Mouse (Mus musculus): ENCODE results near the gene A230050P20Rik. TPM values are rescaled to one million over a fixed set of nuclear protein-coding genes. Genes with fewer than 3 reads are reported as not detected.

A230050P20Rik gene
- total and polyA plus RNA-seq, 3 experiments = 63.7 to 199 (median 190) TPM

DNA sequence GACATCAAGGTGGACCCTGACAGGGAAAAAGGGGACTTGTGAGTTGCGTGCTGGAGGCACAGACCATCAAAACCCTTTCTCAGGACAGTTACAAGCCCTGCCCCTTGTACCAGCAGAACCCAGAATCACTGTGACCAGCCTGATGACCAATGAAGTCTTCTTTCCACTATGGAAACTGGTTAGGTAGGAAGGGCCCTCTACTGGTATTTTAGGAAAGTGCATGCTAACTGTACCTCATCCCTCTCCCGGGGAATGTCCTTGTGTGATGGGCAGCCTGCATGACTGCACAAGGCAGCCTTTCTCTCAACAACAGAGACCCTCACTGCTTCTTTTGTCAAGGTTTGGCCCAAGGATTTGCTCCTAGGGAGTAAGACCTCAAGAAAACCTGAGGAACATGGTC lies 25.8 kb upstream of the A230050P20Rik start:
- no peak for TF ChIP-seq ELF1 (IDR thresholded peaks at IDR 0.05; ENCODE audit: low read depth, low read length)
- no peak for TF ChIP-seq RCOR1 (IDR thresholded peaks at IDR 0.05; ENCODE audit: low read depth, low read length)
- TF ChIP-seq TBP (IDR thresholded peaks at IDR 0.05; ENCODE audit: low read depth, low read length) = no peak
- TF ChIP-seq MXI1 (IDR thresholded peaks at IDR 0.05; ENCODE audit: low read depth, low read length) = no peak
- TF ChIP-seq RAD21 (IDR thresholded peaks at IDR 0.05; ENCODE audit: low read depth, low read length) = peak; percentile 48
- no peak for TF ChIP-seq ZNF384 (IDR thresholded peaks at IDR 0.05; ENCODE audit: low read depth, low read length)
- no peak for TF ChIP-seq GATA1 (IDR thresholded peaks at IDR 0.05; ENCODE audit: low read depth, low read length)
- peak; percentile 22 to 96 (median 69) for TF ChIP-seq CTCF (IDR thresholded peaks at IDR 0.05 in 2 of 3, conservative IDR thresholded peaks at IDR 0.05 in 1 of 3; ENCODE audit: control insufficient read depth in 1 of 3, insufficient read depth in 1 of 3, low read depth in 2 of 3, low read length in 3 of 3, poor library complexity in 1 of 3, severe bottlenecking in 1 of 3)
- peak; percentile 63 for TF ChIP-seq SMC3 (IDR thresholded peaks at IDR 0.05; ENCODE audit: low read depth, low read length)
- H3K9me3 ChIP-seq (replicated peaks; ENCODE audit: insufficient read depth, low read length) = no peaks in the 10 kb centered on the region
- H3K9ac ChIP-seq (ENCODE audit: control insufficient read depth, low read depth, low read length, poor library complexity, severe bottlenecking) = no peak overlapping the region
- peaks cover 7 to 12% of the 10 kb centered on the region in 2 experiments for H3K27me3 ChIP-seq (ENCODE audit: control insufficient read depth in 1 of 2, insufficient read depth in 2 of 2, low read length in 2 of 2)
- peaks cover 0 to 9% of the 10 kb centered on the region in 2 experiments; a peak in 2 of 4 replicates for H3K4me1 ChIP-seq (ENCODE audit: control insufficient read depth in 1 of 2, insufficient read depth in 2 of 2, low read length in 2 of 2)
- 0 out of 4 replicates have a peak, but pooled peaks cover 0 to 3% of the 10 kb centered on the region in 2 experiments for H3K36me3 ChIP-seq (ENCODE audit: control insufficient read depth in 1 of 2, insufficient read depth in 2 of 2, low read length in 2 of 2)
- H3K27ac ChIP-seq (ENCODE audit: control insufficient read depth, low read depth, low read length) = no peak overlapping the region
- no peak overlapping the region for H3K4me3 ChIP-seq (ENCODE audit: control insufficient read depth in 1 of 2, insufficient read depth in 1 of 2, low read depth in 2 of 2, low read length in 2 of 2)
- DNase-seq (ENCODE audit: low read depth, low spot score) = peak; percentile 73
- H3K79me2 ChIP-seq (ENCODE audit: control insufficient read depth, insufficient read depth, low read length, poor library complexity) = no peaks in the 10 kb centered on the region

- no peaks in the 10 kb centered on the region for H3K79me2 ChIP-seq (ENCODE audit: control insufficient read depth, insufficient read depth, low read length, poor library complexity)
- H3K27me3 ChIP-seq (ENCODE audit: control insufficient read depth in 1 of 2, insufficient read depth in 2 of 2, low read length in 2 of 2) = peaks cover 12 to 45% of the 10 kb centered on the region in 2 experiments
- H3K36me3 ChIP-seq (ENCODE audit: control insufficient read depth in 1 of 2, insufficient read depth in 2 of 2, low read length in 2 of 2) = no peaks in the 10 kb centered on the region
- H3K9me3 ChIP-seq (replicated peaks; ENCODE audit: insufficient read depth, low read length) = no peaks in the 10 kb centered on the region
- H3K9ac ChIP-seq (ENCODE audit: control insufficient read depth, low read depth, low read length, poor library complexity, severe bottlenecking) = no peak overlapping the region
- H3K4me1 ChIP-seq (ENCODE audit: control insufficient read depth in 1 of 2, insufficient read depth in 2 of 2, low read length in 2 of 2) = no peaks in the 10 kb centered on the region
- no peak overlapping the region for H3K4me3 ChIP-seq (ENCODE audit: control insufficient read depth in 1 of 2, insufficient read depth in 1 of 2, low read depth in 2 of 2, low read length in 2 of 2)
- H3K27ac ChIP-seq (ENCODE audit: control insufficient read depth, low read depth, low read length) = no peak overlapping the region
- peak; percentile 54 to 57 (median 54) for TF ChIP-seq CTCF (IDR thresholded peaks at IDR 0.05 in 2 of 3, conservative IDR thresholded peaks at IDR 0.05 in 1 of 3; ENCODE audit: control insufficient read depth in 1 of 3, insufficient read depth in 1 of 3, low read depth in 2 of 3, low read length in 3 of 3, poor library complexity in 1 of 3, severe bottlenecking in 1 of 3)
- TF ChIP-seq TAL1 (IDR thresholded peaks at IDR 0.05; ENCODE audit: low read length) = no peak
- DNase-seq (ENCODE audit: low read depth, low spot score) = peak; percentile 63
Observed at GRCm38 (mm10) chr9:20850179-20850578, 18.3 kb upstream of the A230050P20Rik start.

DNA sequence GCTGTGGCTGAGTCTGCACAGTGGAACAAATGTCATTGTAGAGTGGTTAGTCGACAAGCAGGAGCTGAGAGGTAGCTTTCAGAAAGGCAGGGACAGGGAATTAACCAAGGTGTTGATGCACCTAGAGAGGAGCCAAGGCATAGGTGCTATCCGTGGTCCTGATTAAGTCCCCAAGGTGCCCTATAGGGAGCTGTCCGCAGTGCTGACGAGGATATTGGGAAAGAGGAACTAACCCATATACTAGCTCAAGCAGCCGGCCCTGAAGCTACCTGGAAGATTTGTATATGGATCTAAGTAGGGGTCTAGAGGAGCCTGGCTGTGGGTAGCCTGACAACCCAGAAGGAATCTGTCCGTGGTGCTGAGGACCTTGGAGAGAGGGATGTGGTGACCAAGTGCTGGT lies 11.3 kb upstream of the A230050P20Rik start:
- Histone ChIP-seq H3K36me3 (ENCODE audit: control insufficient read depth in 1 of 2, insufficient read depth in 2 of 2, low read length in 2 of 2) (peaks cover 0 to 3% of the 10 kb centered on the region in 2 experiments; a peak in 2 of 4 replicates), H3K9ac (ENCODE audit: control insufficient read depth, low read depth, low read length, poor library complexity, severe bottlenecking) (no peak overlapping the region), H3K79me2 (ENCODE audit: control insufficient read depth, insufficient read depth, low read length, poor library complexity) (no peaks in the 10 kb centered on the region), H3K4me1 (ENCODE audit: control insufficient read depth in 1 of 2, insufficient read depth in 2 of 2, low read length in 2 of 2) (peaks cover 0 to 3% of the 10 kb centered on the region in 2 experiments; a peak in 3 of 4 replicates), H3K9me3 (replicated peaks; ENCODE audit: insufficient read depth, low read length) (no peaks in the 10 kb centered on the region), H3K27me3 (ENCODE audit: control insufficient read depth in 1 of 2, insufficient read depth in 2 of 2, low read length in 2 of 2) (peaks cover 0 to 32% of the 10 kb centered on the region in 2 experiments; a peak in 2 of 4 replicates), H3K4me3 (ENCODE audit: control insufficient read depth in 1 of 2, insufficient read depth in 1 of 2, low read depth in 2 of 2, low read length in 2 of 2) (no peak overlapping the region), H3K27ac (ENCODE audit: control insufficient read depth, low read depth, low read length) (no peak overlapping the region)
- no peak for TF ChIP-seq EP300 (IDR thresholded peaks at IDR 0.05; ENCODE audit: low read depth in 1 of 2, low read length in 2 of 2)
- no peak for TF ChIP-seq ZNF384 (IDR thresholded peaks at IDR 0.05; ENCODE audit: low read depth, low read length)
- peak in 1 of 3 experiments; percentile 35; a peak in 3 of 6 replicates for TF ChIP-seq CTCF (IDR thresholded peaks at IDR 0.05 in 2 of 3, conservative IDR thresholded peaks at IDR 0.05 in 1 of 3; ENCODE audit: control insufficient read depth in 1 of 3, insufficient read depth in 1 of 3, low read depth in 2 of 3, low read length in 3 of 3, poor library complexity in 1 of 3, severe bottlenecking in 1 of 3)
- TF ChIP-seq SIN3A (IDR thresholded peaks at IDR 0.05; ENCODE audit: low read length) = no peak
- TF ChIP-seq TBP (IDR thresholded peaks at IDR 0.05; ENCODE audit: low read depth, low read length) = peak; percentile 90
- no peak for TF ChIP-seq TCF12 (IDR thresholded peaks at IDR 0.05; ENCODE audit: low read depth, low read length)
- TF ChIP-seq POLR2AphosphoS2 (IDR thresholded peaks at IDR 0.05; ENCODE audit: low read length) = no peak
- TF ChIP-seq RCOR1 (IDR thresholded peaks at IDR 0.05; ENCODE audit: low read depth, low read length) = no peak
- no peak for TF ChIP-seq MAZ (IDR thresholded peaks at IDR 0.05; ENCODE audit: low read depth, low read length)
- TF ChIP-seq UBTF (IDR thresholded peaks at IDR 0.05; ENCODE audit: borderline replicate concordance, insufficient read depth, low read depth, low read length) = peak; percentile 88; the same call in 1 of the 2 replicates
- TF ChIP-seq GATA1 (IDR thresholded peaks at IDR 0.05; ENCODE audit: low read depth, low read length) = peak; percentile 59
- peak; percentile 99 for DNase-seq (ENCODE audit: low read depth, low spot score)
